ENCODE assay signal across 11 mouse cellular contexts in the genomic region with DNA sequence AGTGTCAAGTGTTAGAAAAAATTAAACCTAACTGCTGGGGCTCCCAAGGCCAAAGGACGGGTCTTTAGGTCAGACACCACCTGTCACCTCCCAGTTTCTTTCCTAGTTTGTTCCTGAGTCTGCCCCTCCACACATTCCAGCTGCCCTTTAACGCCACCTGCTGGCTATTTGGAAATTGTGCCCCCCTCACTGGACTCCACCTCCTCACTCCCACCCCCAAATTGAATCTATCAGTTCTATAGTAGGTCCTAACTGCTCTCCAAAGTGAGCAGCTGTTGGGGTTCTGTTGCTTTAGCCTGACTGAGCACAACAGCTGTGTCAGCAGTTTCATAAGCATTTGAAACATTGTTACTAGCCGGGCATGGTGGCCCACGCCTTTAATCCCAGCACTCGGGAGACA.
A peak's percentile ranks its signal among the peaks of the same experiment; 100 is the strongest.
DNase-seq lines count a peak whose midpoint lies in the region; ATAC-seq and TF ChIP-seq lines count a peak whose summit lies in the region.
"Had no signal": no experiment of that assay in that cellular context is flagged by ENCODE, and none has a peak within 500 bp of the region (broad histone marks: within the 10 kb centered on the region; RNA-seq: fewer than 3 reads in every experiment).

No protein-coding gene starts in this region.

- CTCF ChIA-PET in Patski (lab: Charles Lee), result interaction anchor here (1.0 to 1.9 kb wide), 3 partner anchors 9 to 93 kb away, joined by 3 to 9 read pairs (median 7); no protein-coding TSS in a partner anchor

- H3K4me1 ChIP-seq in liver, embryonic 14.5 days (replicated peaks; ENCODE audit: control insufficient read depth in 2 of 2, insufficient read depth in 2 of 2, low read length in 1 of 2), result no peaks in the 10 kb centered on the region
- no peaks in the 10 kb centered on the region for H3K4me1 ChIP-seq in liver, embryonic 12.5 days
- H3K4me1 ChIP-seq in limb, embryonic 10.5 days, result no peaks in the 10 kb centered on the region
- H3K4me1 ChIP-seq: lung, embryonic 15.5 days had no signal

- H3K4me3 ChIP-seq in liver, embryonic 14.5 days (ENCODE audit: insufficient read depth in 1 of 2, low read depth in 2 of 2, low read length in 2 of 2), result no peak overlapping the region
- H3K4me3 ChIP-seq in liver, embryonic 12.5 days, result no peak overlapping the region
- no peak overlapping the region for H3K4me3 ChIP-seq in limb, embryonic 10.5 days
- H3K4me3 ChIP-seq: lung, embryonic 15.5 days had no signal

- H3K9me3 ChIP-seq in liver, embryonic 14.5 days (ENCODE audit: control insufficient read depth, low read length), result no peaks in the 10 kb centered on the region
- no peaks in the 10 kb centered on the region for H3K9me3 ChIP-seq in liver, embryonic 12.5 days (replicated peaks)
- no peaks in the 10 kb centered on the region for H3K9me3 ChIP-seq in limb, embryonic 10.5 days (replicated peaks)
- H3K9me3 ChIP-seq: lung, embryonic 15.5 days had no signal

- H3K36me3 ChIP-seq in liver, embryonic 14.5 days (replicated peaks; ENCODE audit: control insufficient read depth, insufficient read depth, low read depth), result no peaks in the 10 kb centered on the region
- no peaks in the 10 kb centered on the region for H3K36me3 ChIP-seq in liver, embryonic 12.5 days
- no peaks in the 10 kb centered on the region for H3K36me3 ChIP-seq in limb, embryonic 10.5 days

- 0 out of 2 replicates have a peak, but pooled peaks have one; percentile 17 for TF ChIP-seq CTCF in liver, embryonic 14.5 days (IDR thresholded peaks at IDR 0.05; ENCODE audit: low read depth)
- TF ChIP-seq CTCF in Patski (IDR thresholded peaks at IDR 0.05), result peak; percentile 31

- POLR2A ChIA-PET in Patski (lab: Charles Lee), result no interaction called here

- WGBS in liver, embryonic 14.5 days (ENCODE audit: insufficient replicate concordance), result 51% methylated on average over 5 of the region's 5 CpGs
- 61% methylated on average over 5 of the region's 5 CpGs for WGBS in liver, embryonic 12.5 days (ENCODE audit: insufficient replicate concordance)
- 63% methylated on average over 5 of the region's 5 CpGs for WGBS in limb, embryonic 10.5 days

- no peak overlapping the region for H3K4me2 ChIP-seq in liver, embryonic 14.5 days (ENCODE audit: low read depth)
- no peak overlapping the region for H3K4me2 ChIP-seq in liver, embryonic 12.5 days
- H3K4me2 ChIP-seq: lung, embryonic 15.5 days had no signal

- ATAC-seq in liver, embryonic 14.5 days (ENCODE audit: insufficient read depth), result no peak
- ATAC-seq in liver, embryonic 12.5 days, result no peak
- ATAC-seq in Patski, result no peak
- no peak for ATAC-seq in megakaryocyte, adult 5-6 weeks (ENCODE audit: poor library complexity, severe bottlenecking)

- no peak overlapping the region for H3K27ac ChIP-seq in liver, embryonic 14.5 days
- no peak overlapping the region for H3K27ac ChIP-seq in liver, embryonic 12.5 days
- no peak overlapping the region for H3K27ac ChIP-seq in limb, embryonic 10.5 days
- H3K27ac ChIP-seq: lung, embryonic 15.5 days had no signal

- in situ Hi-C loops in Patski (cut with MboI; ENCODE audit: low pct_unique_long_range_greater_than_20kb), result no loop called here

- no peak overlapping the region for H3K9ac ChIP-seq in liver, embryonic 14.5 days (replicated peaks)
- H3K9ac ChIP-seq in liver, embryonic 12.5 days, result no peak overlapping the region
- H3K9ac ChIP-seq: lung, embryonic 15.5 days had no signal

- peak; percentile 46 for DNase-seq in adrenal gland, postnatal 14 days
- no peak for DNase-seq in adrenal gland, adult 18-20 months (ENCODE audit: low spot score in 2 of 2)
- no peak for DNase-seq in liver, embryonic 14.5 days (ENCODE audit: low read depth in 3 of 3, low spot score in 3 of 3)
- no peak for DNase-seq in Patski (ENCODE audit: low read depth, low spot score)
- peak; percentile 34 for DNase-seq in limb, embryonic 10.5 days (ENCODE audit: low spot score)
- DNase-seq in urinary bladder, postnatal 25 days (ENCODE audit: low spot score), result no peak
- DNase-seq: layer of hippocampus, postnatal 36 days; thymus, postnatal 4 days had no signal

- H3K27me3 ChIP-seq in liver, embryonic 14.5 days (ENCODE audit: control insufficient read depth, insufficient read depth, low read length), result no peaks in the 10 kb centered on the region
- no peaks in the 10 kb centered on the region for H3K27me3 ChIP-seq in liver, embryonic 12.5 days (replicated peaks)
- no peaks in the 10 kb centered on the region for H3K27me3 ChIP-seq in Patski
- H3K27me3 ChIP-seq in limb, embryonic 10.5 days (ENCODE audit: low read depth, poor library complexity, severe bottlenecking), result no peaks in the 10 kb centered on the region
- H3K27me3 ChIP-seq: lung, embryonic 15.5 days had no signal

- no peak for TF ChIP-seq EP300 in liver, embryonic 14.5 days (IDR thresholded peaks at IDR 0.05; ENCODE audit: low read depth)

Comparison
In these comparisons a context has a peak if more than half of its experiments do, and no peak if none do; other contexts are left out.
1. DNase-seq: peak in adrenal gland, postnatal 14 days (single experiment) and limb, embryonic 10.5 days (single experiment); none in adrenal gland, adult 18-20 months (0 of 2), liver, embryonic 14.5 days (0 of 3), Patski (single experiment) and urinary bladder, postnatal 25 days (single experiment).